Mouse (Mus musculus) T-cell, adult 2 months (primary cell): ENCODE measurements around the gene Zfp273.
"Not testable (repeated sequence)": the region's sequence is repeated elsewhere in the genome, so short reads cannot be mapped to it uniquely, and the experiment has no call there.

ENCODE experiments used
- DNase-seq: peaks from one replicate; pipeline ENCODE4 v3.0.0; 2022; ENCODE audit warnings: low spot score

The Zfp273 gene

DNA sequence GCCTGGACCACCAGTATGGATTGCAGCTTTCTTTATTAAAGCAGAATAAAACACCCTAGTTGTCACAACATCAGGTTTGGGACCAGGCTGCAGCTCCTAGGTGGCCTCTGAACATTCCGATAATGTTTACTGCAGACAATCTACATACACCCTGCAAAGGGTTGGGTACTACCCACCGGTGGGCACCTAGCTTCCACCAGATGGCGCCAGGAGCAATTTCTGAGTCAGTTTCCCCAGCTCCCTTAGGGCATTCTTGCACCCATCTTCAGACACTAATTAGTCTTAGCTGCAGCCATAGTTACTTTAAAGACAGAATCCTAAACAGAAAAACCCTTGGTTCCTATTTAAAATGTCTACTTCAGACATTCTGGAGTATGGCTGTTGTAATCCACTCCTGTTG, 54.4 kb downstream of the Zfp273 start:
- no peak for DNase-seq

DNA sequence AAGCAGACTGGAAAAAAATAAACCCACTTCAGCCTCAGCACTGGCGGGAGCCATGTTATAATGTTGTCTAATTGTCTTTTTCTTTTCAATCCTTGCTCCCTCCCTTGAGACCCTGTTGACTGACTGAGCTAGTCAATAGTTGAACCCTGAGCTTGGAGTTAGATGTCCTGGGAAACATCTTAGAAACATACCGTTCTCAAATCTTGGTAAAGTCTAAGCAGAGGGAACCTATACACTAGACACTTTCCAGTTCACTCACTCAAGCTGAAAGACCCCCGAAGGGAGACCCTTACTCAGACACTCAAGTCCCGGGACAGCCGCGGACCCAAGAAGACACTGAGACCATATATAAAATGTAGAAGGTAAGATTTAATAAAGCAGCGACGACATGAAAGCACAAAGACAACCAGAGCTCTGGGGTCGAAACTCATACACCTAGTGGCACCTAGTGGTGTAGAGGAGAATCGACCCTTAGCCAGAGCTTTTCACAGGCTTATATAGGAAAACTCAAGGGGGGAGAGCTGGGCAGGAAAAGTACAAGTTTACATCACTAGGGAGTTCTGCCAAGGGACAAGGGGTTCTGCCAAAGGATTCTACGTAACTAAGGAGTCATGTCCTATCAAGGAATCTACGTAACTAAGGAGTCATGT, 62.6 kb downstream of the Zfp273 start:
- DNase-seq: not testable (repeated sequence)
